ENCODE assay signal across 18 mouse cellular contexts in genomic region chr10:76016886-76017285, GRCm38 (mm10).
"Had no signal": no experiment of that assay in that cellular context is flagged by ENCODE, and none has a peak within 500 bp of the region (broad histone marks: within the 10 kb centered on the region; RNA-seq: fewer than 3 reads in every experiment).

No protein-coding gene starts in this region.

- H3K4me1 ChIP-seq: midbrain, embryonic 12.5 days; neural tube, embryonic 13.5 days; neural tube, embryonic 15.5 days had no signal

- ATAC-seq: midbrain, embryonic 16.5 days had no signal

- H3K9ac ChIP-seq: lung, embryonic 14.5 days; midbrain, embryonic 12.5 days; neural tube, embryonic 13.5 days; neural tube, embryonic 15.5 days had no signal

- H3K4me3 ChIP-seq: midbrain, embryonic 12.5 days; myocyte; neural tube, embryonic 13.5 days; neural tube, embryonic 15.5 days had no signal

- H3K36me3 ChIP-seq: midbrain, embryonic 12.5 days; neural tube, embryonic 13.5 days; neural tube, embryonic 15.5 days had no signal

- H3K9me3 ChIP-seq: midbrain, embryonic 12.5 days; neural tube, embryonic 15.5 days had no signal

- H3K4me2 ChIP-seq: lung, embryonic 14.5 days; midbrain, embryonic 12.5 days; neural tube, embryonic 13.5 days; neural tube, embryonic 15.5 days had no signal

- H3K27me3 ChIP-seq: midbrain, embryonic 12.5 days; neural tube, embryonic 13.5 days; neural tube, embryonic 15.5 days had no signal

- DNase-seq: lung, adult 18-20 months; lung, embryonic 14.5 days; lung, postnatal 10 days; lung, postnatal 4 days; midbrain, embryonic 14.5 days; retina, postnatal 1 day; right cerebral cortex, adult 18-20 months; right cerebral cortex, postnatal 25 days; right cerebral cortex, postnatal 4 days; spleen, adult 18-20 months; thymus, adult 18-20 months; thymus, postnatal 14 days; thymus, postnatal 36 days had no signal

- H3K27ac ChIP-seq: midbrain, embryonic 12.5 days; neural tube, embryonic 13.5 days; neural tube, embryonic 15.5 days had no signal
